Mouse (Mus musculus): ENCODE data around the gene Map6.
"Not testable (repeated sequence)": the region's sequence is repeated elsewhere in the genome, so short reads cannot be mapped to it uniquely, and the experiment has no call there.

Gene Map6

GRCm38 (mm10) chr7:99360021-99360802 lies 93.0 kb downstream of the Map6 start:
- peak; percentile 73 for DNase-seq

DNA sequence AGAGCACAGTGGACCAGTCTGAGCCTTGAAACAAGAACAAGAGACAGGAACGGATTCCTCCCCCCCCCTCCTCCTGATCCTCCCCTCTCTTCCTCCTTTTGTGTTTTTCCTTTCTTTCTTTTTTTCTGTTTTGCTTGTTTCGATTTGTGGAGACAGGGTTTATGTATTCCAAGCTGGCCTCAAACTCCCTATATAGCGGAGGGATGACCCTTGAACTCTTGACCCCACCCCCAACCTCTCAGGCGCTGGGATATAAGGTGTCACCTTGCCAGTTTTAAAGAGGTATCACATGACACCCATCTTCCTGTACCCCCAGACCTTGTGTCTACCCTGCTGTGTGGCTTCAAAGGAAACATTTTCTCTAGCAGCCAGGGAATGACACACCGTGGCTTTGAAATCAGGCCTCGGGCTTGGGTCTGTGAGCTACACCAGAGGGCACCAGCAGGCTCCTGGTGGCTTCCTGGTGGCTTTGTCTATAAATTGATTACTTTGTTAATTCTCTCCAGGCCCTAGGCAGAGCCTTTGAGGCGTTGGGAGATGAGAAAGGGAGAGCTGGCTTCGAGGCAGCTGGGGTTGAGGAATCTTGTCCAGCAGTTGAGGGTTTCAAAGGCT lies 93.7 kb downstream of the Map6 start:
- DNase-seq = no peak

DNA sequence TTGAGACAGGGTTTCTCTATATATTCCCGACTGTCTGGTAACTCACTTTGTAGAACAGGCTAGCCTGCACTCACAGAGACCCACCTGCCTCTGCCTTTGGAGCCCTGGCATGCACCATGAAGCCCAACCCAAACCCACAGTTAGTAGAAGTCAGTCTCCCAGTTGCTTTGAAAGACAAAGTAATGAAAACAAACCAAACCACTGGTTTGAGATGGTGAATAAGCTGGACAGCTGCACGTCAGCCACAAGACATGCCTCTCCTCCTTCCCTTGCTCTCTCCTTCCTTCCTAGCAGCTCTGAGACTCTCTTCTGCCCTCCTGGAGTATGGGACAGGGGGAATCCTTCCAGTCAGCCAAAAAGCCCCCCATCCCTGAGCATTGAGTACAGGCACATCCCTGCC lies 94.9 kb downstream of the Map6 start:
- DNase-seq = no peak

DNA sequence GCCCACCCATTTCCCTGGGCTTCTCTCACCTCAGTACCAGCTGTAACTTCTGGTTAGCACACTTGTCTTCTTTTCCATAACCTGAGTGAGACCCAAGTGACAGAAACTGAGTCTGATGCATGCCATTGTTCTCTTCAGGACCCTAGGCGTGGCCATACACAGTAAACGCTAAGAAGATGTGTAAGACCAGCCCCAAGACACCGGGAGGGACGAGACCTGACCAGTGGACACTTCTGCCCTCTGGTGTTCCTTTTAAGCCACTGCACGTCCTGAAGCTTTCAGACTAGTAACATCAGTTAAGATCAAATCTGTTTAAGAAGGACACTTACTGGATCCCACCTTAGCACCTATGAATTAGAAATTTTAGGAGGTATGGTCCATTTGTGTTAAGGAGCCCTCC lies 97.8 kb downstream of the Map6 start:
- peak; percentile 83 for DNase-seq

DNA sequence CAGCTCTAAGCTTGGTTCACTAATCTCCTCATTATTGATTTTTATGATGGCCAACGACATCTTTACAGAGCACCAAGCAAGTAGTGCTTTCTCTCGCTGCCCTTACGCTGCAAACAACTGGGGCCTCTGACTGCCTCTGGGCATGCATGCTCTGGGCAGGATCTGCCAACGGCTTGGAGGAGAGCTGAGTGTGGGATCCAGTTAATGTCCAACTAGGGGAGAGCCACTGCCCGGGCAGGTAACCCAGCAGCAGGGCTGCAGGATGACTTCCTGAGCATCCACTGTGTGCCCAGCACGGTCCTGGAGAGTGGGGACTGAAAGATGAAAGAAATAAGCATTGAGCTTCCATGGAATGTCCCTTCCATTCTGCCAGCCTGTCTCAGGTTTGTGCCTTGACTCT lies 99.5 kb downstream of the Map6 start:
- DNase-seq = no peak

DNA sequence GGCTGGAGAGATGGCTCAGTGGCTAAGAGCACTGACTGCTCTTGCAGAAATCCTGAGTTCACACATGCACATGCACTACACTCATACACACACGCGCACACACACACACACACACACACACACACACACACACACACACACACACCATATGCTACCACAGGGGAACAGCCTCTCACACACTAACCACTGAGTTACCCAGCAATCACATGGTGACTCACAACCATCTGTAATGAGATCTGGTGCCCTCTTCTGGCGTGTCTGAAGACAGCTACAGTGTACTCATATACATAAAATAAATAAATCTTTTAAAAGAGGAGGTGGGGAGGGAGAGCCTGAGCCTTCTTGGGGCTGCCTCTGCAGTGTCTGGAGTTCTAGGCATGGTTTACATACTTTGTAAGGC lies 107.1 kb downstream of the Map6 start:
- DNase-seq = not testable (repeated sequence)

DNA sequence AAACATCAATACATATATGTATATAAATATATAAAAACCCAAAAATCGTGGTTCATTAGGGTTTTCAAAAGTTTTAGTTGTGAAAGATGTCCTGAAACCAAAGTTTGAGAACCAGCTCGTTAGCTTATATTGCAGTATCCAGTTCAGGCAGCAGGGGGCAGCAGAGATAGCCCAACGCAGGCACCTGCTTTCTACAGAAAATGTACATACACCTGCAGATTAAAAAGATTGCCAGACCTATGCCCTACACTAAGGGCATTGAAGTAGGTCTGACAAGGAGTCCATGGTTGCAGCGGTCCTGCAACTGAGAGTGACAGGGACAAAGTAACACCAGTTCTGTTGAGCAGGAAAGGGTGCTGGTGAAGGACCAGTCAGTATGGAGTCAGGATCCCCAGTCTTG lies 108.2 kb downstream of the Map6 start:
- peak; percentile 89 for DNase-seq

GRCm38 (mm10) chr7:99378870-99379269 lies 111.6 kb downstream of the Map6 start:
- DNase-seq = no peak

GRCm38 (mm10) chr7:99380491-99381213 lies 113.4 kb downstream of the Map6 start:
- no peak for DNase-seq

DNA sequence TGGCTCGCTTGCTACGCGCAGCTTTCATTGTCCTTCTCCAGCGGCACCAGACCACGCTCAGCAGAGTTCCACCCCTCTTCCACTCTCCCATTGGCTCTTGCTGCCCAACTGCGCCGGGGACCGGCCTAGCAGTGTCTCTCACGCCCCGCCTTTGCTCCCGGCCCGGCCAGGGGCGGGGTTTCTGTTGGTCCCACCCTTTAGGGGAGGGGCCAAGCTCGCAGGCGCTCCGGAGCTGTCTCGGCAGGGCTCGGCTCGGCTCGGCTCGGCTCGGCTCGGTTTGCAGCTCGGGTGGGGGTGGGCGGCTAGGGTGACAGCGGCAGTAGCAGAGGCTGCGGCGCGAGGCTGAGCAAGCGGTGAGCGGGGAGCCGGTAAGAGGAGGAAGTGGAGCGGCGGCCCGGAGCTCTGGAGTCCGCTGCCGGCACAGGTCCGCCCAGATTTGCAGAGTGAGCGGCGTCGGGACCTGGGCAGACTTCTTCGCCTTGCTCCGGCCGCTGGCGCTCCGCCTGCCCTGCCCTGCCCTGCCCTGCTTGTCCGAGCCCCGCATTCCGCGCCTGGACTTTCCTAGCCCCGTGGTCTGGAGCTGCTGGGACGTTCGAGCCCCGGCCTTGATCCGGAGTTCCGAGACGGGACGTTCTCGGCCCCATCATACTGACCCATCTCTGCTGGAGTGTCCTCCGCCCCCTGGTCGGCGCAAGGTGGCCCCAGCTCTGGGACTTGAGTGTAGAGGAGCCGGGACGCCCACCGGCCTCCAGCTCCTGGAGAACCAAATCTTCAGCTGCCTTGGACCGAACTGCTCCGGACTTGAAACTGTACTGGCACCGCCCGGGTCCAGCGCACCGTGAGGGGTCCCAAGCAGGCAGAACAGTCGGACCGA lies 114.2 kb downstream of the Map6 start, which contains the start of gene Gdpd5:
Gene Gdpd5 (plus strand): TSS at position 201 of the 874 bp plus-strand sequence.
- DNase-seq = peak; percentile 100

DNA sequence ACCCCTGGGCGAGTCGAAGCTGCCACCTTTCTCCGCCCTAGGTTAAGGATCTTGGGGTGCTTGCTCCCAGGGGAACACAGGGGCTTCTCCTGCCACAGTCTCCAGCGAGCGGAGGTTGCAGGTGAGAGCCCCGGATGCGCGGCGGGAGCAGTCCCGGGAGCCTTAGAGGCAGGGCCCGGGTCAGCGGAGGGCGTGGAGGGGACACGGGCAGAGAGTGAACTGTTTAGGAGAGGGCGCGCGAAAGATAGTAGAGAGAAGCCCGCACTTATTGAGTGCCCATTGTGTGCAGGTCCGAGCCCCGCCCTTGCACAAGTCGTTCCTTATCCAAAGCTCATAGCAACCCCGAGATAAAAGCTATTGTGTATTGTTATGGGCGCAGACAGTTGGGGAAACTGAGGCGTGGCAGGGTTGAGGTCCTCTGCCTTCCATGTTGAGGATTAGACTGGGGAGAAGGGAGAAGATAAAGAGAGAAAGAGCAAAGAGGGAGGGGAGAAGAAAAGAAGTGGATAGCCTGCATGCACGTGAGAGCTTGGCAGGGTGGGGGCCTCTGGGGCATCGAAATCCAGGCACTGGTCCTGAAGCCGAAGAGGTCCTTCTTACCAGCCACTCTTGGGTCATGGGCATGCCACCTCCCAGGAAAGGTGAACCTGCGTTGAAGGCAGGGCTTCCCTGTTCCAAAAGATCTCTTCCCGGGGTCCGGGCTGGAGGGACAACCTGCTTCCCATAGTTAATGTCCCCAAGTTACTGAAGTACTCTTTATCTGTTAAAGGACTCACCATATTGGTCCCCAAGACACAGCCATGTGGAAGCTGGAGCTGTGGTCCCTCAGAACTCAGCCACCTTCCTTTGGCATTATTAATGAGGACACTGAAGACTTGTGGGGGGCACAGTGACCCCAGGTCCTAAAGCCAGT lies 115.1 kb downstream of the Map6 start:
- DNase-seq = peak; percentile 30

- peak; percentile 37 for DNase-seq
Measured at GRCm38 (mm10) chr7:99383246-99383645, 116.0 kb downstream of the Map6 start.

- DNase-seq = peak; percentile 51
Measured at GRCm38 (mm10) chr7:99384101-99384611, 116.9 kb downstream of the Map6 start.

DNA sequence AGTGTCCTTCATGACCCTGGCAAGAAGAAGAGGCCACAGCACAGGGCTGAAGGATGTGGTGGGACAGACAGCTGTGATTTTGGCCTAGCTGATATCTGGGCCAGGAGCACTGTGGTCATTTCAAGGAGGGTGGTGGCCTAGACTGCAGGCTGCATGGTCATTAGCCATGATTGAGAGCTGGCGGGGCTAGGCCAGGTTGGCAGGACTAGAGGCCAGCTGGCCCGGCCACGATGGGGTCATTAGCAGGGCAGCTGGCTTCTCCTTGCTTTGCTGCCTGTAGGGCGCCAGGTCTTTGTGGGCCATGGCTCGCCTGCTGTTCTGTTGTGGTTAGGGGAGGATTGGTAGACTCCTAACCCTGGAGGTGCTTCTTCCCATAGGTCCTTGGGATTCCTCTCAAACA lies 118.8 kb downstream of the Map6 start:
- DNase-seq = no peak

All from lung, postnatal 14 days (tissue).